Mouse (Mus musculus): ENCODE measurements around the gene Calhm5.

GRCm38 (mm10) chr10:34066591-34066990 lies 29.7 kb downstream of the Calhm5 start:
- TF ChIP-seq CTCF (IDR thresholded peaks at IDR 0.05; ENCODE audit: low read depth, low read length): no peak
- no peak for TF ChIP-seq POLR2A (IDR thresholded peaks at IDR 0.05; ENCODE audit: extremely low read depth, insufficient read depth, low read length)

Measured in liver, adult 2 months (tissue).